In the genomic region with DNA sequence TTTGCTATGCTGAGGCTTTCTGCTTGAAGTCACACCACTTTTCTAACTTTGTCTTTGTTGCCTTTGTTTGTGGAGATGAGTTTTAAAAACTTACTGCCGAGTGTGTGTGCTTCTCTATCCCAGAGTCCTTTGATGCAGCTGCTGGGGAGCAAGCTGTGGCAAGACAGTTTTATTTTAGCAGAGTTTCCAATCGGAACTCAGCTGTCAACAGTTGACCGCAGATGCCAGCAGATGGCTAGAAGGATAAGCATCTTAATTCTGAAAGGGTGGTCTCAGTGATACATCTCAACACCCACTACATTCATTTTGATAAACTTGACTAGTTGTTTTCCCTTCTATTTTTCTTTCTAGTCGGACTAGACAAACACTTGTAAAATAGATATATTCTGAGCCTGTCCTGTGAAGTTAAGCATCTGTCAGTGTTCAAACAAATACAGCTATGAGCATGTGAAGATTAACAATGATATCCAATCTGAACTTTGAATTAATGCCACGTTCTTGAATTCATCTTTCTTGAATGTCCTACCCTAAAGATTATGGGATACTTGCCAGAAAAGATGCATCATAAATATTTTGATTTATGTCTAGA, we compare ENCODE assay signal across 22 mouse cellular contexts.
A peak's percentile ranks its signal among the peaks of the same experiment; 100 is the strongest.
DNase-seq lines count a peak whose midpoint lies in the region; ATAC-seq and TF ChIP-seq lines count a peak whose summit lies in the region.
"Had no signal": no experiment of that assay in that cellular context is flagged by ENCODE, and none has a peak within 500 bp of the region (broad histone marks: within the 10 kb centered on the region; RNA-seq: fewer than 3 reads in every experiment).

No protein-coding gene starts in this region.

- WGBS in kidney, postnatal 0 days: 45% methylated on average over 5 of the region's 5 CpGs
- 40% methylated on average over 5 of the region's 5 CpGs for WGBS in kidney, embryonic 14.5 days

- no peaks in the 10 kb centered on the region for H3K79me2 ChIP-seq in myocyte (ENCODE audit: control insufficient read depth, insufficient read depth)

- H3K36me3 ChIP-seq in kidney, postnatal 0 days (ENCODE audit: insufficient read depth, low read length): no peaks in the 10 kb centered on the region
- H3K36me3 ChIP-seq in kidney, embryonic 14.5 days (ENCODE audit: control insufficient read depth, insufficient read depth, low read length): no peaks in the 10 kb centered on the region
- H3K36me3 ChIP-seq in myocyte (ENCODE audit: control insufficient read depth, insufficient read depth): no peaks in the 10 kb centered on the region
- H3K36me3 ChIP-seq: embryonic facial prominence, embryonic 13.5 days; embryonic facial prominence, embryonic 15.5 days; forebrain, embryonic 10.5 days; forebrain, embryonic 12.5 days had no signal

- no peak overlapping the region for H3K4me3 ChIP-seq in kidney, postnatal 0 days (replicated peaks; ENCODE audit: low read depth, low read length)
- H3K4me3 ChIP-seq in kidney, embryonic 14.5 days (ENCODE audit: low read length): no peak overlapping the region
- no peak overlapping the region for H3K4me3 ChIP-seq in myocyte
- H3K4me3 ChIP-seq: embryonic facial prominence, embryonic 13.5 days; embryonic facial prominence, embryonic 15.5 days; erythroblast, embryonic 14.5 days; forebrain, embryonic 10.5 days; forebrain, embryonic 12.5 days had no signal

- no peak for TF ChIP-seq POLR2A in myocyte (IDR thresholded peaks at IDR 0.05; ENCODE audit: insufficient read length, low read depth)

- peak; percentile 61 for DNase-seq in kidney, postnatal 0 days (ENCODE audit: low spot score)
- DNase-seq in kidney, adult 11 months: no peak
- peak; percentile 2 to 9 for DNase-seq in kidney, postnatal 4 days
- no peak for DNase-seq in frontal cortex, postnatal 36 days (ENCODE audit: low spot score in 2 of 2)
- DNase-seq: adrenal gland, adult 2 months; adrenal gland, postnatal 10 days; adrenal gland, postnatal 25 days; cerebellum, adult 11 months; cerebellum, adult 18-20 months; cerebellum, adult 8-10 months; cerebellum, adult 9-11 months; cerebellum, postnatal 14 days; cerebellum, postnatal 36 days; embryo, embryonic 11 days had no signal

- H3K9me3 ChIP-seq in kidney, postnatal 0 days (replicated peaks; ENCODE audit: low read length): no peaks in the 10 kb centered on the region
- no peaks in the 10 kb centered on the region for H3K9me3 ChIP-seq in kidney, embryonic 14.5 days (ENCODE audit: control insufficient read depth, low read length)
- H3K9me3 ChIP-seq: embryonic facial prominence, embryonic 13.5 days; embryonic facial prominence, embryonic 15.5 days; forebrain, embryonic 10.5 days; forebrain, embryonic 12.5 days had no signal

- no peak for TF ChIP-seq CTCF in kidney, postnatal 0 days (IDR thresholded peaks at IDR 0.05; ENCODE audit: low read depth)

- H3K27me3 ChIP-seq in kidney, postnatal 0 days (ENCODE audit: insufficient read depth, low read length): no peaks in the 10 kb centered on the region
- H3K27me3 ChIP-seq in kidney, embryonic 14.5 days (ENCODE audit: control insufficient read depth, insufficient read depth, low read length): no peaks in the 10 kb centered on the region
- H3K27me3 ChIP-seq in myocyte (ENCODE audit: control insufficient read depth, insufficient read depth, insufficient read length): no peaks in the 10 kb centered on the region
- H3K27me3 ChIP-seq: embryonic facial prominence, embryonic 13.5 days; embryonic facial prominence, embryonic 15.5 days; forebrain, embryonic 12.5 days had no signal

- H3ac ChIP-seq in myocyte (ENCODE audit: control insufficient read depth, insufficient read length): no peak overlapping the region

- no peak overlapping the region for H3K9ac ChIP-seq in kidney, postnatal 0 days (ENCODE audit: low read depth, low read length)
- no peak overlapping the region for H3K9ac ChIP-seq in kidney, embryonic 14.5 days (ENCODE audit: low read depth, low read length)
- H3K9ac ChIP-seq: embryonic facial prominence, embryonic 13.5 days; embryonic facial prominence, embryonic 15.5 days; forebrain, embryonic 12.5 days had no signal

- no peak for ATAC-seq in kidney, postnatal 0 days (replicated peaks; ENCODE audit: low FRiP score, low read depth)
- no peak for ATAC-seq in kidney, embryonic 14.5 days (ENCODE audit: low FRiP score, low TSS enrichment)
- ATAC-seq: forebrain, embryonic 14.5 days had no signal

- no peak overlapping the region for H3K27ac ChIP-seq in kidney, postnatal 0 days
- no peak overlapping the region for H3K27ac ChIP-seq in kidney, embryonic 14.5 days (ENCODE audit: low read depth, low read length)
- H3K27ac ChIP-seq: embryonic facial prominence, embryonic 13.5 days; embryonic facial prominence, embryonic 15.5 days; forebrain, embryonic 10.5 days; forebrain, embryonic 12.5 days had no signal

- H3K4me2 ChIP-seq in kidney, postnatal 0 days (ENCODE audit: low read length): no peak overlapping the region
- H3K4me2 ChIP-seq in kidney, embryonic 14.5 days (replicated peaks; ENCODE audit: low read depth, low read length): no peak overlapping the region
- peak overlapping the region; percentile 36 for H3K4me2 ChIP-seq in myocyte (ENCODE audit: low read depth)
- H3K4me2 ChIP-seq: embryonic facial prominence, embryonic 13.5 days; embryonic facial prominence, embryonic 15.5 days; forebrain, embryonic 12.5 days had no signal

- H3K4me1 ChIP-seq in kidney, postnatal 0 days (replicated peaks; ENCODE audit: insufficient read depth, low read length): no peaks in the 10 kb centered on the region
- H3K4me1 ChIP-seq in kidney, embryonic 14.5 days (ENCODE audit: control insufficient read depth, insufficient read depth, low read length): no peaks in the 10 kb centered on the region
- H3K4me1 ChIP-seq: embryonic facial prominence, embryonic 13.5 days; embryonic facial prominence, embryonic 15.5 days; forebrain, embryonic 10.5 days; forebrain, embryonic 12.5 days had no signal

TF ChIP-seq in myocyte, 11 proteins besides CTCF, POLR2A, EP300 and RAD21:
- TF ChIP-seq POLR2AphosphoS2 (IDR thresholded peaks at IDR 0.05; ENCODE audit: insufficient read length, low read depth) (no peak), MAX (IDR thresholded peaks at IDR 0.05; ENCODE audit: low read depth) (no peak), MYOG (IDR thresholded peaks at IDR 0.05; ENCODE audit: control insufficient read depth in 1 of 3, insufficient read depth in 1 of 3, insufficient read length in 2 of 3, low read depth in 2 of 3) (no peak), REST (IDR thresholded peaks at IDR 0.05; ENCODE audit: insufficient read depth, insufficient read length) (no peak), TCF12 (IDR thresholded peaks at IDR 0.05; ENCODE audit: insufficient read depth, poor library complexity, severe bottlenecking) (no peak), USF1 (IDR thresholded peaks at IDR 0.05; ENCODE audit: low read depth) (no peak), SRF (IDR thresholded peaks at IDR 0.05; ENCODE audit: control insufficient read depth, insufficient read length, low read depth) (no peak), E2F4 (IDR thresholded peaks at IDR 0.05; ENCODE audit: insufficient read depth) (no peak), CEBPB (IDR thresholded peaks at IDR 0.05; ENCODE audit: insufficient read depth, poor library complexity, severe bottlenecking) (no peak), MYOD1 (IDR thresholded peaks at IDR 0.05; ENCODE audit: control insufficient read depth in 1 of 3, insufficient read length in 2 of 3, low read depth in 2 of 3) (no peak), TCF3 (IDR thresholded peaks at IDR 0.05; ENCODE audit: insufficient read length, low read depth) (no peak)

Comparison
In these comparisons a context has a peak if more than half of its experiments do, and no peak if none do; other contexts are left out.
1. DNase-seq: peak in kidney, postnatal 0 days (single experiment) and kidney, postnatal 4 days (2 of 2); none in kidney, adult 11 months (single experiment) and frontal cortex, postnatal 36 days (0 of 2).